Mouse (Mus musculus) large intestine, adult 2 months (tissue): ENCODE measurements around the gene Tada3. TPM values are rescaled to one million over a fixed set of nuclear protein-coding genes. Genes with fewer than 3 reads are reported as not detected.
A peak's percentile ranks its signal among the peaks of the same experiment; 100 is the strongest.
"Not testable (repeated sequence)": the region's sequence is repeated elsewhere in the genome, so short reads cannot be mapped to it uniquely, and the experiment has no call there.

Experiments
- DNase-seq: peaks from one replicate; pipeline ENCODE4 v3.0.0-alpha.2; 2012; ENCODE audit warnings: low read depth, low spot score
- WGBS: fragments of 180-500 bp; shearing (Covaris S2); methylation state at CpG from one replicate; pipeline ENCODE4 v1.1.7; 2018; 5-methylcytosine and 5-hydroxymethylcytosine counted together
- polyA plus RNA-seq: library from polyadenylated mRNA; depleted of rRNA; stranded (reverse); fragments of >200 nt; gene quantifications from 2 replicates; pipeline ENCODE4 v1.2.3, GENCODE M21; 2012

Gene Tada3
- polyA plus RNA-seq, 1 experiment: 19.8 TPM

DNA sequence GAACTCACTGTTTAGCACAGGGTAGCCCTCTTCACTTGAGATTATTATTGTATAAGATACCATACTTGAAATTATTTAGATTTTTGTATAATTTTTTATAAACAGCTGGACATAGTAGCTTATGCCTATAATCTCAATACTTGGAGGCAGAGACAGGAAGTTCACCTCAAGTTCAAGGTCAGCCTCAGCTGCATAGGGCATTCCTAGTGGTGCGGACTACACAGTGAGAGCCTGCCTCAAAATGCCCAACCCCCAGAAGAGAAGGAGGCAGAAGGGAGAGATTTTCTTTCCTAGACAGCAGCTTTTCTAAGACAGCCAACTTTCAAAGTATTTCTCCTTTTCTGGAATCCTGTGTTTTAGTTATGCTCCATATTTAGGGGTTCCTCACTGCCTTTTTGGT lies 26.5 kb downstream of the Tada3 start:
- DNase-seq: no peak
- WGBS: 88% methylated on average over 1 of the region's 1 CpGs

DNA sequence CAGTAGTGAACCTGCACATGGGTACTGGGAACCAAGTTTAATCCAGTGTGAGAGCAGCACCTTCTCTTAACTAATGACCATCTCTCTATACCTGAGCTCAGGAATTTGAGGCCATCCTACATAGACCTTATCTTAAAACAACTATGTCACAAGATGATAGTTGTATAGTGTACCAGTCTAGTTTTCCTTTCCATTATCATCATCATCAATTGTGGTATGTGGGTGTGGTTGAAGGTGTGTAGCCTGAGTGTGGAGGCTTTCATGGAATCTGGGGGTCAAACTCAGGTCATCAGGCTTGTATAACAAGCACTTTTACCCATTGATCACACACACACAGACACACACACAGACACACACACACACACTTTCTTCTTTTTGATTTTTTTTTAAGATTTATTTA lies 27.1 kb downstream of the Tada3 start:
- no peak for DNase-seq

DNA sequence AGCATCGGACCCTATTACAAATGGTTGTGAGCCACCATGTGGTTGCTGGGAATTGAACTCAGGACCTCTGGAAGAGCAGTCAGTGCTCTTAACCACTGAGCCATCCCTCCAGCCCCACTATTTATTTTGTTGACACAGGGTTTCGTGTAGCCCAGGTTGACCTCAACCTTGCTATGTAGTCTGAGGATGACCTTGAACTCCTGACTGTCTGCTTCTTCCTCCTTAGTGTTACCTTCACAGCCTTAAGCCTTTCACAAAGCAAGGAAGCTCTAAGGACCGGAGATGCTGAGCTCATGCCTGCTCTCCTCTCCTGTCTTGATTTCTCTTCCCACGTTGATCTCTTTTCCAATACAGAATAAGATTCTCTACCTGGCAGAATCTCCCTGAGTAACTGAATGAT lies 30.8 kb downstream of the Tada3 start:
- no peak for DNase-seq
- 75% methylated on average over 4 of the region's 4 CpGs for WGBS

DNA sequence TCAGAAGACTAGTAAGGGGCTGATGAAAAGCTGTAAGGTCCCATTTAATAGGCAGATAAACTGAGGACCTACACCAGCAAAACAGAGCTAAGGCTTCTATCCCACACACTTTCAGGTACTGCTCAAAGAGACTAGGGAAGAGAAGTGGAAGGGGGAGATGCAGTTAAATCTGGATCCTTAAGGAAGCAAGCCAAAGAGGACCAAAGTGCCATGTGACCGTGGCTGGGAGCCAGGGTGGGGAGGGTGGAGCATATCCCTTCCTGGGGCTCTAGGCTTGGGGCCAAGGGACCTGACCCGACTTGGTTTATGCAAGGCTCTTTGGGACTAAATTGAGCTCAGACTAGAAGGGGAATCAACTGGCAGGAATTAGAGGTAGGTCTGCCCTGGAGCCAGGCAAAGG lies 33.4 kb downstream of the Tada3 start:
- 2% methylated on average over 2 of the region's 2 CpGs for WGBS
- DNase-seq: no peak

DNA sequence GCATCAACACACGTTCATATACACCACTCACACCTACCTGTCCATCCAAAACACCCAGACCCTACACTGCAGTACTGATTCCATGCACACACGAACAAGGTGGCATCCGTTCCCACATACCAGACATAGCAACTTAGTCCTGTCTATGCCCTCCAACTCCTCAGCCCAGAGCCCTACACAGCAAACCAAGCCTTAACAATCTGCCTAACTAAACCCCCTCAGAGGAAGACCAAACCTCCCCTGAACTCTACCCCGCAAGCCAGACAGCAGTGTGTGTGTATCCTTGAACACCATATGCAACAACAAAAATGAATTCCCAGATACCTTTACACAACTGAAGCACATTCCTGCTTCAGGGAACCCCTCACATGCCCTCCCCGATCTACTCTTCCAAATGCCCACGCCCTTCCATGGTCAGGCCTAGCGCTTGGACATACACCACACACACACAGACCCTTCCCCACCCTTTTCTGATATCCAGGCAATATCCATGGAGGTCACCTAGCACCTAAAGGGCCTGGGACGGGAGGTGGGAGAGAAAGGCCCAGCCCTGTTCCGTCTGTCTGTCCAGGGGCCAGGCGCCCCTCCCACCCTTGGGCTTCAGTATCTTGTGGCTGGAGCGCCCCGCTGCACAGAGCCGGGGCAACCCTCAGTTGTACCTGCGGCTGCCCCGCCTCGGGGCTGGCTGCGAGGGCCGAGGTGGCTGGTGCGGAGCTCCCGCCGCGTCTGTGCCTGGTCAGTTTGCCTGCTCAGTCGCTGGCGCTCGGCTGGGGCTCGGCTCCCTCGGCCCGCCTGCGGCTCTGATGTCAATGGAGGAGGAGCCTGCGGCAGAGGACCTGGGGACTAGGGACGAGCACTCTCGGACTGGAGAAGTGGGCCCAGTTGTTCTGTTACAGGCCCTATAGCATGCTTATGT lies 34.2 kb downstream of the Tada3 start, which contains the start of gene Camk1:
TSS of gene Camk1 (minus strand) at position 808 of the 916 bp plus-strand sequence.
- 11% methylated on average over 32 of the region's 32 CpGs for WGBS
- no peak for DNase-seq

DNA sequence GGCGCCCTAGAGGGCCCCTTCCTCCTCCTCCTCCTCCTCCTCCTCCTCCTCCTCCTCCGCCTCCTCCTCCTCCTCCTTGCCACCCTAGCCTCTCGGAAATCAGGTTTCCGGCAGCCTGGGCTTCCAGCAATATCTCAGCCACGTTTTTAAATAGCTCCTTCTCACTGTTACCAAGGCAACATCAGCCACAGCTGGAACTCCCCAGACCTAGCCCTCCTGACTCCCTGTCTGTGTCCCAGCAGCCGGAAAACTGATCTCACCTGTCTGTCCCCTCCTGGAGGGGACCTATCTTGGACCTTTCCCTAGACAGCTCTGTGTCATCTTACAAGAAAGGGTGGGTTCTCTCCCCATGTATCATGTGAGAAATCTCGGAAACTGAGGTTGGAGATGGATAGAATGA lies 35.4 kb downstream of the Tada3 start:
- no peak for DNase-seq
- WGBS: 62% methylated on average over 4 of the region's 7 CpGs

DNA sequence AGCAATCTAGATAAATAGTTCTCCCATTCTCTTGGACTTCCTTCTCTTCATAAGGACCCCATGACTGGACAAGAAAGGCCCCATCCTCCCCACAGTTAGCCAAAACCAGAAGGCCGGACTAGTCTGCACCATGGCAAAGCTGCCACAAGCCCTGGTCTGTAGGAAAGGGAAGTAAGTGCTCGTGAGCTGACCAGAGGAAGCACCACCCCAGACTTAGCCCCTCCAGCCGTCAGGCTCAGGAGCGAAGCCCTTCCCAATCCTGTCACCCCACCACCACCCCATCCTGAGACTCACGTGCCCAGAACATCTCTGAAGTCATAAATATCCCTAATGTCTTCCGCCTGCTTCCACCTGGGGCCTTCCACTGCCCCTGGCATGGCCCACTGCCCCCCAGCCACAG lies 36.1 kb downstream of the Tada3 start:
- no peak for DNase-seq
- 84% methylated on average over 6 of the region's 6 CpGs for WGBS

DNA sequence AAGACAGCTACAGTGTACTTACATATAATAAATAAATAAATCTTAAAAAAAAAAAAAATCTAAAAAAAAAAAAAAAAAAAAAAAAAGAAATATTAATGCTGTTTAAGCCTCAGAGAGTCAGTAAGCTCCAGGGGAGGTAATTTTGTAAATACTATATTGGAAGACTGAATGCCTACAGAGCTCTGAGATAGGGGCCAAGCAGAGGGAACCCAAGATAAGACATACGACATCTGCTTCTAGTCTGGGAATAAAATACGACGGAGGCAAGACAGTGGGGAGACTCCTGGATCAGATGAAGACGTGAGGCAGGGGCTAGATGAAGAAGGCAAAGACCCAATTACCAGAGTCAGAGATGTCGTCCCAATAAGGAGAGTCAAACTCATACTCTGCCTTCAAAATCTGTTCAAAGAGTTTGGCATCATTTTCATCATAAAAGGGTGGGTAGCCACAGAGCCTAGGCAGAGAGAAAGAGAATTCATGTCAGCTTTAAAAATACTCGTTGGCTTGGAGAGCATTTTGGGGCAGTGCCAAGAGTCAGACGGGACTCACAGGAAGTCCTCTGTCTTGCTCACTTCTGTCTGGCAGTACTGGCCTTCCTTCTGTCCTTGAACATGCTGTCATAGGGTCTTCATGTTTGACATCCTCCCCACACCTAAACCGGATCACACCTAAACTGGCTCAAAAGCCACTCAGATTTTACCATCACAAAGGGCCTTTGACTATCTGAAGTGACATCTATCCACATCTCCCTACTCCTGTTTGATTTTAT lies 40.6 kb downstream of the Tada3 start:
- no peak for DNase-seq
- WGBS: 59% methylated on average over 8 of the region's 8 CpGs

DNA sequence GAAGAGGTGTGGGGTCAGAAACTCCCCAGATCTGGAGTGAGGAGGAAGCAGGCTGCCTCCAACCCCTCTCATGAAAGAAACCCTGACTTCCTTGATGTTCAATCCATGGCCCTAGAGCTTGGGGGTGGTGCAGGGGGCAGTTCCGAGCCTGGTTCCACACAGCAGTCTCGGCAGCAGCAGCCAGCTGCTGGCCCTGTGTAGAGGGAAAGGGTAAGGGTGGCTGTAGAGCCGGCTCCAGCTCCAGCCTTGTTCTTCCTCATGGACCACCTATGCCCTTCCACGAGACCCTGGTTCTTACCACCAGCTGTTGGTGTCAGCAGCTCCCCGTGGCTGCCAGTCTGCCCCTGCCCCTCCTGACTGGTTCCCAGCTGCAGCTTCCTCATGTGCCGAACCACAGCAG lies 43.5 kb downstream of the Tada3 start:
- no peak for DNase-seq
- WGBS: 30% methylated on average over 6 of the region's 6 CpGs

DNA sequence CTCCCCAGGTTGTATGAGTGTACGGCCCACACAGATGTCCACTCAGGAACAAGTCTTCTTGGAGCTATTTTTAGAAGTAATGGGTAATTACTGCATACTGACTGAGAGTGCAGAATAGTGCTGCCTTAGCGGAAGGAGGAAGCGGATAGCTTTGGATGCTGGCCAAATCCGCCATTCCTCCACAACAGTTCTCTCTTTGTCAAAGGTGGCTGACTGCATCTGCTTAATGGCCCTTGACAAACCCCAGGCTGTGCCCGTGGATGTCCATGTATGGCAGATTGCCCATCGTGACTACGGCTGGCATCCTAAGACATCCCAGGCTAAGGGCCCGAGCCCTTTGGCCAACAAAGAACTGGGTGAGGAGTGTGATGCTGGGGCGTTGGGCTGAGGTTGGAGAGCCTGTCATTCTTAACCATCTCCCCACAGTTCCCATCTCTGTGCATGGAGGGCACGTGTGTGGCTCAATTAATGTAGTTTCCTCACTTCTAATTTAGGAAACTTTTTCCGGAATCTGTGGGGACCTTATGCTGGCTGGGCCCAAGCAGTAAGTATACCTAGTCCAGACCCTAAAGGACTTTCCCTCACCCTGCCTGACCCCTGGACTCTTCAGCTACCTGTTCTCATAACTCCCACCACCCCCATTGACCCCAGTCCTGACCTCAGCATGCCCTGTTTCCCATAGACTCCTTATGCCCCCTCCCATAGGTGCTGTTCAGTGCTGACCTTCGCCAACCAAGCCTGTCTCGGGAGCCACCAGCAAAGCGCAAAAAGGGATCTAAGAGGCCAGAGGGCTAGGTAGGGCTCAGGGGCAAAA lies 44.3 kb downstream of the Tada3 start:
- whole genome bisulfite sequencing: 28% methylated on average over 14 of the region's 14 CpGs
- DNase-seq: peak; percentile 75

DNA sequence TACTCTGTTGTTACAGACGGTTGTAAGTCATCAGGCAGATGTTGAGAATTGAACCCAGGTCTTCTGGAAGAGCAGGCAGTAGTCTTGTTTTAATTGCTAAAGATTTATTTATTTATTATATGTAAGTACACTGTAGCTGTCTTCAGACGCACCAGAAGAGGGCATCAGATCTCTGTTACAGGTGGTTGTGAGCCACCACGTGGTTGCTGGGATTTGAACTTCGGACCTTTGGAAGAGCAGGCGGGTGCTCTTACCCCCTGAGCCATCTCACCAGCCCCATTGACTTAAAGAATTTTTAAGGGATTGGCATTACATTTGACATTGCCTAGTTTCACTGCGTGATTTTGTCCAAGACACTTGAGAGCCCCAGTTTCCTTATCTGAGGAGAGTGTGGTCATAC lies 44.9 kb downstream of the Tada3 start:
- DNase-seq: not testable (repeated sequence)

DNA sequence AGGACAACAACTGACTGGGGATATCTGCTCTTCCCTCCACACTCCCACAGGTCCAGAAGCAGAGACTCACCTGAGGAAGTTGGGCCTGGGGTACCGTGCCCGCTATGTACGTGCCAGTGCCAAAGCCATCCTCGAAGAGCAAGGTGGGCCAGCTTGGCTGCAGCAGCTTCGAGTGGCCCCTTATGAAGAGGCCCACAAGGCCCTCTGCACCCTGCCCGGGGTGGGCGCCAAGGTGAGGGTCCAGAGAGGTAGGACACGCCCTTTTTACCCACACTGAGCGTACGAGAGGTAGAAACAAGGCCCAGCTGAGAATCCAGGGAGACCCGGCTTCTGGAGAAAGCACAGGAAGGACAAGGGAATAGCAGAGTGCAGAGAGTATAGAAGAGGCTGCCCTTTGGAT lies 46.0 kb downstream of the Tada3 start:
- no peak for DNase-seq
- 89% methylated on average over 11 of the region's 11 CpGs for WGBS

More for the DNA sequence above, 44.9 kb downstream of the Tada3 start:
- WGBS: 24% methylated on average over 6 of the region's 6 CpGs

DNA sequence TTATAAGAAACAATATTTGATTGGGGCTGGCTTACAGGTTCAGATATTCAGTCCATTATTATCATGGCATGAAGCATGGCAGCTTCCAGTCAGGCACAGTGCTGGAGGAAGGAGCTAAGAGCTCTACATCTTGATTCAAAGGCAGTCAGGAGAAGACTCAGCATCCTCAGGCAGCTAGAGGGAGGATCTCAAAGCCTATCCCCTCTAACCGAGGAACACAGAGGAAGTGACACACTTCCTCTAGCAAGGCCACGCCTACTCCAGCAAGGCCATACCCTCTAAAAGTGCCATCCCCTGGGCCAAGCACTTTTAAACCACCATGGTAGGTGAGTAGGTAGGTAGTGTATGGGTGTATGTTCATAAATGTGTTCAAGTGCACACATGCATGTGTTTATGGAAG lies 47.1 kb downstream of the Tada3 start:
- no peak for DNase-seq
- 29% methylated on average over 2 of the region's 2 CpGs for WGBS

DNA sequence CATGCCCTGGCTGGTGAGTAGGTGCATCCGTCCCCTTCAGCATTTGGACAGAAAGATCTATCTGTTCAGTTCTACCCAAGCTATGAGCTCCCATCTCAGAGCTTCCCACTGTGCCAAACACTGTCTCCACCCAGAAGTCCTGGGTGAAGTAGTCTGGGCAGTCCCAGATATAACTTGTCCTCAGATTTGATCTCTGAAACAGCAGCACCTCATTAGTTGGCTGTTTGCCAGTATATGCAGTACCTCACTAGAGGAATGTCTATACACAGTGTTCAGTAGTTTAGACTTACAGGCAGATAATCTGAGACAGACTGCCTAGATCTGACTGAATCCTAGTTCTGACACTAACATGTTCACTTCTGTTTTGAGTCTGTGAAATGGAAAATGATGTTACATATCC lies 48.3 kb downstream of the Tada3 start:
- 100% methylated on average over 1 of the region's 1 CpGs for WGBS
- no peak for DNase-seq

DNA sequence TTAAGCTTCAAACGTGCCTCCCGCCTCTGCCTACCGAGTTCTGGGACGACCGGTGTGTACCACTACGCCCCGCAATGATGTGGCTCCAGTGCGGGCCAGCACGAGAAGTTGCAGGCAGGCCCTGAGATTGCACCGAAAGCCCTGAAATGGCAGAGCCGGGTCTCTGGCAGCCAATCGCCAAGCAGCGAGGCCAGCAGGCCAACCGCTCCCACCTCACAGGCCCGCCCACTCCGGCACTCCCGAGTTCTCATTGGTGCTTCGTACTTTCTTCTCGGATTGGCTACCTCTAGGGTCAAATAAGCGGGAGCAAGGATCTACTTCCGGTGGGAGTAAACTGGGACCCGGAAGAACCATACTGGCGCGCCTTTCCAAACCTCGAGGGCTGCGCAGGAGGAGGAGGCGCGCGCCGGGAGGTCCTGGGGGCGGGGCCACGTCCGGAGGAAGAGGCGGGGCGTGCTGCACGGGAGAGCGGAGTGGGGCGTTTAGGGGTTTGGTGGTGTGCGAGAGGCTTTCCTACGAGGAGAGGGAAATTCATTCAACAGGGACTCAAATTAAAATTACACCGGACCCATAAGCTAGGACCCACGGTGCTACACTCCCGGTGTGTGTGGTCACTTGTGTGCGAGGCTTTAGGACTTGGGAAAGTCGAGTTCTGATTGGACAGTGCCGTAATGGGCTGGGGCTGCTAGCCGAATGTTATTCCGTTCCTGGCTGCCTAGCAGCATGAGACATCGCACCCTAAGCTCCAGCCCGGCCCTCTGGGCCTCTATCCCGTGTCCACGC lies 51.0 kb downstream of the Tada3 start, which contains the start of gene Ogg1:
TSS of gene Ogg1 (plus strand) at position 440 of the 783 bp plus-strand sequence.
- WGBS: 1% methylated on average over 52 of the region's 52 CpGs
- peak; percentile 98 for DNase-seq
